Mouse (Mus musculus) midbrain, embryonic 10.5 days (tissue): Measurements from ENCODE around the gene Acot8. TPM values are rescaled to one million over a fixed set of nuclear protein-coding genes. Genes with fewer than 3 reads are reported as not detected.

Experiments used
- DNase-seq: peaks from one replicate; pipeline ENCODE4 v3.0.0-alpha.2; 2017; ENCODE audit warnings: low spot score
- H3K27ac ChIP-seq: fragments of 300-500 bp; sonication (generic); replicated peaks from 2 replicates; pipeline ENCODE4 v1.5.1; 2016; ENCODE audit warnings: mild to moderate bottlenecking
- H3K27me3 ChIP-seq: fragments of 300-500 bp; sonication (generic); 2 replicates; pipeline ENCODE4 v1.6.1; 2016; ENCODE audit warnings: low read depth, mild to moderate bottlenecking; ENCODE audit not compliant: poor library complexity, severe bottlenecking
- H3K36me3 ChIP-seq: fragments of 300-500 bp; sonication (generic); 2 replicates; pipeline ENCODE4 v1.6.1; 2016; ENCODE audit warnings: mild to moderate bottlenecking, moderate library complexity
- H3K4me1 ChIP-seq: fragments of 300-500 bp; sonication (generic); 2 replicates; pipeline ENCODE4 v1.6.1; 2016
- H3K4me3 ChIP-seq: fragments of 300-500 bp; sonication (generic); 2 replicates; pipeline ENCODE4 v1.5.1; 2016; ENCODE audit warnings: mild to moderate bottlenecking, moderate library complexity
- H3K9me3 ChIP-seq: fragments of 300-500 bp; sonication (generic); replicated peaks from 2 replicates; pipeline ENCODE4 v1.6.1; 2016; ENCODE audit warnings: mild to moderate bottlenecking
- WGBS: fragments of 180-500 bp; shearing (Covaris S2); methylation state at CpG from one replicate; pipeline ENCODE4 v1.1.7; 2016; 5-methylcytosine and 5-hydroxymethylcytosine counted together
- polyA plus RNA-seq: library from polyadenylated mRNA; unstranded; fragments of >200 nt; fragmentation: Nextera tagmentation; extraction: Ambion mirVana; gene quantifications from 2 replicates; pipeline ENCODE4 v1.2.1, GENCODE M21; 2016

Gene Acot8
- polyA plus RNA-seq, 1 experiment from 2014 or later: 15.3 TPM

DNA sequence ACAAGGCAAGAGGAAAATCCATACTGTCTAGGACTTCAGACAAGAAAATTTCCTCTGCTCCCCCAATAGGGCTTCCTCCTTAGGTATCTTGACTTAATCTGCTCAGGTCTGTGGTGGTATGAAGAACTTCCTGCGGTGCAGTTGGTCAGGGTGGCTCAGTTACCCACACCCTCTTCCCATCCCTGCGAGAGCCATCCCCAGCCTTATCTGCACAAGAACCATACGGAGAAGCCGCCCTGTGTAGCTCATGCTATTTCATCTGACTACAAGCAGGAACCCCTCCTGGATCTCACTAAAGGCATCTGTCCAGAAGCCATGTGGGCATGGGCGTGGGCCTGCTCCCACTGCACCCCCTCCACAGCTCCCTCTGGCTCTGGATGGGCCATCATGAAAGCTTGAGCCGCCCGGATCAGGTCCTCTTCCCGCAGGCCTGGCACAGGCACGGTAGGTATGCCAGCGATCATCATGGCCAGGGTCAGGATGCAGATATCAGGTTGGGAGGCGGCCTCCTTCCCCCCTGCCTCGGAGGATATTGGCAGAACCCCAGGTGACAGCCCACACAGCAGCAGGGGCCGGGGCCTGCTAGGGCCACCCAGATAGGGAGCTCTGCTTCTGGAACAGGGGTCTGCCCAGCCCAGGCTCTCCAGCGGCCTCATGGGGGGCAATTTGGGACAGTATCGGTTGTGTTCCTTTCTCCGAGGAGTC, 22.6 kb upstream of the Acot8 start:
- no peaks in the 10 kb centered on the region for H3K9me3 ChIP-seq
- no peak overlapping the region for H3K27ac ChIP-seq
- H3K27me3 ChIP-seq: no peaks in the 10 kb centered on the region
- peaks cover 48% of the 10 kb centered on the region for H3K36me3 ChIP-seq
- H3K4me1 ChIP-seq: peaks cover 16% of the 10 kb centered on the region
- DNase-seq: no peak
- H3K4me3 ChIP-seq: no peak overlapping the region
- WGBS: 91% methylated on average over 16 of the region's 16 CpGs

DNA sequence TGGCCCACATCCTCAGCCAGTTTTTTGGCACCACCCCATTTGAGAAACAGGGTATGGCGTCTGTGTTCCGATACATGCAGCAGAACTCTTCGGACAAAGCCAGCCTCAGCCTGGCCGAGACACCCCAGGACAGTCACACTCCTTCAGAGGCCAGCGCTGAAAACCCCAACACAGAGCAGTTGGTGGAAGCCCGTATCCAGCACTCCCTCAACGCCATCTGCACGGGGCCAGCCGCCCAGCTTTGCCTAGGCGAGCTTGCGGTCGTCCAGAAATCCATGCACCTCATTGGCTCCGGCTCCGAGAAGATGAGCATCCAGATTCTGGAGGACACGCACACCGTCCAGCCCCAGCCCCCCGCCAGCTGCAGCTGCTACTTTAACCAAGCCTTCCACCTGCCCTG, 20.8 kb upstream of the Acot8 start:
- Histone ChIP-seq H3K27me3 (no peaks in the 10 kb centered on the region), H3K4me3 (no peak overlapping the region), H3K36me3 (peaks cover 59% of the 10 kb centered on the region), H3K27ac (no peak overlapping the region), H3K9me3 (no peaks in the 10 kb centered on the region), H3K4me1 (peaks cover 21% of the 10 kb centered on the region)
- 94% methylated on average over 17 of the region's 17 CpGs for WGBS
- DNase-seq: no peak

DNA sequence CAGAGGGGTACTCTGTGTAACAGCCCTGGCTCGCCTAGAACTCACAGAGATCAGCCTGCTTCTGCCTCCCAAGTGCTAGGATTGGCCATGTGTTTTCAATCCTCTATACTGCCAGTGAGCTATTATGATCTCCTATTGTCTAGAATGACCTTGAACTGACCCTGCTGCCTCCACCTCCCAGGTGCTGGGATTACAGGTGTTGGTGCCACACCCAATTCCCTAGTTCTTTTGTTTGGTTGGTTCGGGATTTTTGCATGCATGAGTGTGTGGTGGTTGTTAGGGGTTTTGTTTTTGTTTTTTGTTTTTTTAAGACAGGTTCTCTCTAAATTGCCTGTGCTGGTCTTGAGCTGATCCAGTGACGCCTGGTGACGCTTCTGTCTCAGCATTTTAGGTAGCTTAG, 19.3 kb upstream of the Acot8 start:
- Histone ChIP-seq H3K9me3 (no peaks in the 10 kb centered on the region), H3K4me3 (peak overlapping the region; percentile 71; the same call in 1 of the 2 replicates), H3K36me3 (peaks cover 65% of the 10 kb centered on the region), H3K4me1 (peaks cover 21% of the 10 kb centered on the region), H3K27me3 (no peaks in the 10 kb centered on the region), H3K27ac (no peak overlapping the region)
- DNase-seq: no peak
- WGBS: 90% methylated on average over 4 of the region's 4 CpGs

DNA sequence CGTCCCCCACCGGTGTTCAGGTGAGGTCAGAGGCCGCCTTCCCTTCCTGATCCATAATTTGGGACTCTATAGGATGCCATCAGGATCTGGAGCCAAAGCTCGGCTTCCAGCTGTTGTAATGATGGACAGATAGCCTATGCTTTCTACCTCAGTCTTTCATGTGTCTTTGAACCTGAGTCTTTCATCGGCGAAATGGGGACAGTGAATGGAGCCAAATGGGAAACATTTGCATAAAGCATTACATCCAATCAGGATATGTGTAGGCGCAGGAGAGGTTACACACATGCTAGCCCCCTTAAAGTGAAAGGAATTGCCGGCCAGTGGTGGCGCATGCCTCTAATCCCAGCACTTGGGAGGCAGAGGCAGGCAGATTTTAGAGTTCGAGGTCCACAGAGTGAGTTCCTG, 18.5 kb upstream of the Acot8 start:
- H3K27ac ChIP-seq: peak overlapping the region; percentile 89
- peaks cover 21% of the 10 kb centered on the region for H3K4me1 ChIP-seq
- no peaks in the 10 kb centered on the region for H3K9me3 ChIP-seq
- no peaks in the 10 kb centered on the region for H3K27me3 ChIP-seq
- H3K36me3 ChIP-seq: peaks cover 58% of the 10 kb centered on the region
- WGBS: 4% methylated on average over 10 of the region's 10 CpGs
- H3K4me3 ChIP-seq: peak overlapping the region; percentile 71
- no peak for DNase-seq

DNA sequence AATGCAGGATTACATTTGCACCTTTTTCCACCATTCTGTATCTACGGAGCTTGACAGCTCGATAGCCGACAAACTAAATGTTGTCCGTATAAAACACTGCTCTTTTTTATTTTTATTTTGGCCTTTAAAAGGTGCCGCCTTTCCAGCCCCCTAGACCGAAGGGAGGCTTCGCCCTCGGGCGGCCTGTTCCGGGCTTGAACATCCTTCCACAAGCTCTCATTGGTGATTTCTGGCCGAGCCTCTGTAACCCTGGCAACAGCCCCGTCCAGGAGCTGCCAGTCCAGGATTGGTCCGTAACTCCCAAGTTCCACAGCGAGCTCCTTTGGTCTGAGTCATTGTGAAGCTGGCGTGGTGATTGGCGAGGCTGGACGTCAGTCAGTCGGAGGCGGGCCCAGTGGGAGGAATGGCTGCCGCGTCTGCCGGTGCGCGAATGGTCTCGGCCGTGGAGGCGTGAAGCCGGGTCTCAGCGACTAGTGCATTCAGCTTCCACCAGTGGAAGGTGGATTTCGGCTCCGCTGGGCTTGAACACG, 18.0 kb upstream of the Acot8 start, which contains the start of gene Zswim1:
Gene Zswim1 (plus strand): TSS at position 51 of the 530 bp plus-strand sequence.
- Histone ChIP-seq H3K4me1 (peaks cover 21% of the 10 kb centered on the region), H3K9me3 (no peaks in the 10 kb centered on the region), H3K36me3 (peaks cover 53% of the 10 kb centered on the region), H3K4me3 (peak within 1 kb of the TSS; percentile 71), H3K27ac (peak within 1 kb of the TSS; percentile 89), H3K27me3 (no peaks in the 10 kb centered on the region)
- 2% methylated on average over 32 of the region's 32 CpGs for WGBS
- peak; percentile 99 for DNase-seq

DNA sequence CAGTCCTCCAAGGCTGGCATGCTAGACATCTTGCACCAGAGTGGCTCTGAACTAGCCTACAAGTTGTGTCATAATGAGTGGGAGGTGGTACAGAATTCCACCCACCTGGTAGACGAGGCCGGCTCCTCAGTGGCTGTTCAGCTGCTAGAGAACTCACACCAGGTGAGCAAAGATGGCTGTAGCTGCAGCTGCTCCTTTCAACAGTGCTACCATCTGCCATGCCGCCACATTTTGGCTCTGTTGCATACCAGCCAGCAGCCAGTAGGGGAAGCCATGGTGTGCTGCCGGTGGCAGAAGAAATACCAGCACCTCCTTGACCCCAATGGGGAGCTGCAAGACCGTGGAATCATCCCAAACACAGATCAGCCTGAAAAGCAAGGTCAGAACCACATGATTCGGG, 16.4 kb upstream of the Acot8 start:
- 89% methylated on average over 6 of the region's 6 CpGs for WGBS

DNA sequence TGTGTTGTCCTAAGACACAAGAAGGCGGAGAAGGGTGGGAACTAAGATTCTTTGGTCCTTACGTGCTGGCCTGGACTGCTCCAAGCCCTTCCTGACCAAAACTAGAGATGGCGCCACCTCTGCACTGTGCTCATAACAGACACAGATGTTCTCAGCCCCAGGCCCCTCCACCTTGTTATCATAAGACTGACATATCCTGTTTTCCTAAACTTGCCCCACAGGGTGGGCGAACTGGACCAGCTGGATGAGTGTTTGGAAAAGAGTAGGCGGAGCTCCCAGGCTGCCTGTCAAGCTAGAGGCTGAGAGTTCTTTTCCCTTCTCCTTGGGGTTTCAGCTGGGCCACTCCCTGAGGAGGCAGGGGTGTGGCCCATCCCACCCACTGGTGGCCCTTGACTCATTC, 13.0 kb upstream of the Acot8 start:
- H3K27me3 ChIP-seq: no peaks in the 10 kb centered on the region
- H3K4me3 ChIP-seq: no peak overlapping the region
- H3K4me1 ChIP-seq: peaks cover 11% of the 10 kb centered on the region
- H3K36me3 ChIP-seq: peaks cover 22% of the 10 kb centered on the region
- no peaks in the 10 kb centered on the region for H3K9me3 ChIP-seq
- 74% methylated on average over 5 of the region's 5 CpGs for whole genome bisulfite sequencing
- no peak overlapping the region for H3K27ac ChIP-seq
- DNase-seq: peak; percentile 26

More for the DNA sequence above, 16.4 kb upstream of the Acot8 start:
- no peak for DNase-seq
- H3K27ac ChIP-seq: no peak overlapping the region
- no peaks in the 10 kb centered on the region for H3K9me3 ChIP-seq
- H3K27me3 ChIP-seq: no peaks in the 10 kb centered on the region
- peaks cover 23% of the 10 kb centered on the region for H3K4me1 ChIP-seq
- peaks cover 36% of the 10 kb centered on the region for H3K36me3 ChIP-seq
- H3K4me3 ChIP-seq: no peak overlapping the region

DNA sequence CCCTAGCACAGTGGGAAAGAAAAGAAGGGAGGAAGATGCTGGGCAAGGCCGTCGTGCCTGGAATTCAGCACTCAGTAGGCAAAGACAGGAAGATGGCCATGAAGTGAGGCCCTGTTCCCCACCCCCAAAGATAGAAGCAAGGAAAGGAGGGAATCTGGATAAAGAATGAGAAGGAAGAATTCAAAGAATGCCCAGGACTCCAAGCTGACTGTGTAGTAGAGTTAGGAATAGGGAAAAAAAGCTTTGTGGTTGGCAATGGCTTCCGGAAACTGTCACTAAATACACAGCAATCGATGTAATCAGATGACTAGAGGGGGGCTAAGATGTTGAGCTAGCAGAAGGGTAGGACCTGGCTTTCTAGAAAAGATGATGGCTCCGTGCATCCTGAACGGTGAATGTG, 12.5 kb upstream of the Acot8 start:
- no peak for DNase-seq
- H3K27ac ChIP-seq: no peak overlapping the region
- H3K4me1 ChIP-seq: peaks cover 6% of the 10 kb centered on the region
- H3K9me3 ChIP-seq: no peaks in the 10 kb centered on the region
- no peaks in the 10 kb centered on the region for H3K27me3 ChIP-seq
- no peak overlapping the region for H3K4me3 ChIP-seq
- 91% methylated on average over 6 of the region's 6 CpGs for WGBS
- peaks cover 25% of the 10 kb centered on the region for H3K36me3 ChIP-seq

DNA sequence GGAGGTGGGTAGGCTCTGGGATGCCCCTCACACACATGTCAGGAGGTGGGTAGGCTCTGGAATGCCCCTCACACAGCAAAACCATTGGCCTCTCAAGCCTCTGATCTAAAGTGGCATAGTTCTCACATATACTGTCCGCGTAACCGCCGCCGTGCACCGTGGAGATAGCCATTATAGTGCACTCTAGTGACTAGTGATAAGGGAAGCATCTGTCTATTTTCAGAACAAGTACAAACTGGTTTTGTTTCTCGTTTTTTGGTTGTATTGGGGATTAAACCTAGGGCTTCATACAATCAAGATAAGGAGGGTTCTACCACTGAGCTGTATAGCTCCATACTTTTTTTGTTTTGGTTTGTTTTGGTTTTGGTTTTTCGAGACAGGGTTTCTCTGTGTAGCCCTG, 11.1 kb upstream of the Acot8 start:
- H3K36me3 ChIP-seq: peaks cover 17% of the 10 kb centered on the region
- DNase-seq: no peak
- WGBS: 91% methylated on average over 8 of the region's 8 CpGs
- no peak overlapping the region for H3K27ac ChIP-seq
- no peak overlapping the region for H3K4me3 ChIP-seq
- H3K9me3 ChIP-seq: no peaks in the 10 kb centered on the region
- H3K4me1 ChIP-seq: peaks cover 3% of the 10 kb centered on the region; the same call in 1 of the 2 replicates
- H3K27me3 ChIP-seq: no peaks in the 10 kb centered on the region

DNA sequence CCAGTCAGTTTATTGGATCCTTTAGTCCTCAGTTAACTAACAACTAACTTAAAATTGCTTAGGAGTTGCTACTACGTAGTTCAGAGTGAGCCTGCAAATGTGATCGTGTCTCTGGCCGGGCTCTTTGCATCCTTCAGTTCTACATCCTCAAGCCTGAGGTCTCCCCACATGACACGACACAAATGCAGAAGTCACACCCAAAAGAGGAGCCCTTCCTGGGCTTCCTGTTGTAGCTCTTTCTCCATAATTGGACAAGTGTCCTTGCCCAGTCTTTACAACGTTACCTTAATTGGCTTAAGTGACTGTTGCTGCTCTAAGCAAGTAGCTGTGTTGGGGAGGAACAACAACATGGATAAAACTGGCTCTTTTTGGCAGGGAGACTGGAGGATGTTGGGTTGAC, 10.7 kb upstream of the Acot8 start:
- H3K27me3 ChIP-seq: no peaks in the 10 kb centered on the region
- H3K9me3 ChIP-seq: no peaks in the 10 kb centered on the region
- H3K4me3 ChIP-seq: no peak overlapping the region
- no peak overlapping the region for H3K27ac ChIP-seq
- H3K4me1 ChIP-seq: peaks cover 3% of the 10 kb centered on the region; the same call in 1 of the 2 replicates
- H3K36me3 ChIP-seq: peaks cover 12% of the 10 kb centered on the region
- 89% methylated on average over 5 of the region's 5 CpGs for WGBS
- no peak for DNase-seq

DNA sequence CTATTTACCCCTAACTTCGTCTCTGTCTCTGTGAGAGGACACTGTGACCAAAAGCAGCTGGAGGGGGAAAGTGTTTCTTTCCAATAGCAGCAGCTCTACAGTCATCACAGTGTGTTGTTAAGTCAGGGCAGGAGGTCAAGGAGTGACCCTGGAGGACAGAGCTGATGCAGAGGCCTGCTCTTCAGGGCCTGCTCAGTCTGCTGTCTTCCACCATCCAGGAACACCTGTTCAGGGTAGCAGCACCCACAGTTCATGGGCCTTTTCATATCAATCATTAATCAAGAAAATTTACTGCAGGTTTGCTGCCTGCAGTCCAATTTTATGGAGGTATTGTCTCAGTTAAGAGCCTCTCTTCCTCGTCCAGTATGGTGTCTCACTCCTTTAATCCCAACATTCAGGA, 8.9 kb upstream of the Acot8 start:
- no peaks in the 10 kb centered on the region for H3K9me3 ChIP-seq
- peaks cover 16% of the 10 kb centered on the region for H3K36me3 ChIP-seq
- no peaks in the 10 kb centered on the region for H3K27me3 ChIP-seq
- no peak for DNase-seq
- H3K27ac ChIP-seq: no peak overlapping the region
- 81% methylated on average over 2 of the region's 2 CpGs for WGBS
- no peak overlapping the region for H3K4me3 ChIP-seq
- peaks cover 3% of the 10 kb centered on the region; the same call in 1 of the 2 replicates for H3K4me1 ChIP-seq

DNA sequence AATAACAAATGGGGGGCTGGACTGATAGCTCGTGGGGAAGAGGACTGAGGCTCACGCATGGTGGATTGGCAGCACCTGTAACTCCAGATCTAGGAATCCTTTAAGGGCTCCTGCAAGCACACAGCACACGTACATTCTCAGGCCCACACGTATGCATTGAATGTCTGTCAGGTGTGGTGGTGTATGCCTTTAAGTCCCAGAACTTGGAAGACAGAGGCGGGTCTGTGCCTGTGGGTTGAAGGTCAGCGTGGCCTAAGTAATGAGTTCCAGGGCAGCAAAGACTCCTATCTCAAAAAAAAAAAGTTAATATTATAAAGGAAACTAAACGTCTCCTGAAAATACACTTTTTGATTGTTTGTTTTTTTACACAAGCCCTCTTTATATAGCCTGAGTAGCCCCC, 1.9 kb upstream of the Acot8 start:
- Histone ChIP-seq H3K9me3 (no peaks in the 10 kb centered on the region), H3K4me1 (peaks cover 26% of the 10 kb centered on the region), H3K4me3 (peak overlapping the region; percentile 2; the same call in 1 of the 2 replicates), H3K36me3 (peaks cover 23% of the 10 kb centered on the region), H3K27ac (no peak overlapping the region), H3K27me3 (no peaks in the 10 kb centered on the region)
- WGBS: 86% methylated on average over 7 of the region's 7 CpGs
- DNase-seq: no peak

DNA sequence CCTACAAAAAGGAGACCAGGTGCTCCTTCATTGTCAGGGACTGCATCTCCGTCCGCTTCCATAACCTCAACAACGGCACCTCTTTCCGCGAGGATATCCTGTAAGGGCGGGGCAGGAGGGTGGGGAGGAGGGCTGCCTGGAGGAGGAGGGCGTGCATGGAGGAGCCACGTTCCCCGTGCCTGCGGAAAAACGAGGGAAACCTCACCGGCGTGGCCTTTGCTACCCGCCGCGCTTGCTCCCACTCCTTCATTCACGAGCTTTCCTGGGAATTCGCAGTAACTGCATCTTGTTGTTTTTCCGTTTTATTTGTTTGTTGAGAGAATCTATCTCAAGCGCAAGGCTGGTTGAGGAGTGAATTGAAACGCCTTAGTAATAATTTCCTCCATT, 643 bp upstream of the Acot8 start:
- H3K4me3 ChIP-seq: peak overlapping the region; percentile 74
- no peak for DNase-seq
- H3K4me1 ChIP-seq: peaks cover 26% of the 10 kb centered on the region
- H3K27me3 ChIP-seq: no peaks in the 10 kb centered on the region
- no peaks in the 10 kb centered on the region for H3K9me3 ChIP-seq
- H3K36me3 ChIP-seq: peaks cover 36% of the 10 kb centered on the region
- H3K27ac ChIP-seq: peak overlapping the region; percentile 90
- 2% methylated on average over 21 of the region's 21 CpGs for WGBS
